Mouse (Mus musculus): ENCODE measurements around the gene Ap3b2.

Gene Ap3b2

GRCm38 (mm10) chr7:81476833-81477232 is 16.9 kb downstream of the Ap3b2 start:
- DNase-seq (ENCODE audit: low read depth): no peak

DNA sequence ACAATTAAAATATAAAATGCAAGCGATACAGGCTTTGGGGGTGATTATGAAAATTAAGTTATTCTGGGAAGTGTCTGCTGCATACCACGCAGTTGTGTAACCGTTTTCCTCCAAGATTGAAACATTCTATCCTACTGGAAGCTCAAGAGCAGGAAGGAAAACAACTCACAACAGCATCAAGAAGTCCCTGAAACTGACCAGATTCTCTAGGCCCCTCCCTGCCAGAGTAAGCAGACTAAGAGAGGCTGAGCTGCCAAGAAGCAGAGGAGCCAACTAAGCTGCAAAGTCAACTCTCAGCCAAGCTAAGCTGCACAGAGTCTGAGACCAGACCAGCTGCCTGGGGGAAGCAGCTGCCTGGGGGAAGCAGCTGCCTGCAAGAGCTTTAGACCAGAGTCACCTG is 18.5 kb downstream of the Ap3b2 start:
- no peak for DNase-seq (ENCODE audit: low read depth)

DNA sequence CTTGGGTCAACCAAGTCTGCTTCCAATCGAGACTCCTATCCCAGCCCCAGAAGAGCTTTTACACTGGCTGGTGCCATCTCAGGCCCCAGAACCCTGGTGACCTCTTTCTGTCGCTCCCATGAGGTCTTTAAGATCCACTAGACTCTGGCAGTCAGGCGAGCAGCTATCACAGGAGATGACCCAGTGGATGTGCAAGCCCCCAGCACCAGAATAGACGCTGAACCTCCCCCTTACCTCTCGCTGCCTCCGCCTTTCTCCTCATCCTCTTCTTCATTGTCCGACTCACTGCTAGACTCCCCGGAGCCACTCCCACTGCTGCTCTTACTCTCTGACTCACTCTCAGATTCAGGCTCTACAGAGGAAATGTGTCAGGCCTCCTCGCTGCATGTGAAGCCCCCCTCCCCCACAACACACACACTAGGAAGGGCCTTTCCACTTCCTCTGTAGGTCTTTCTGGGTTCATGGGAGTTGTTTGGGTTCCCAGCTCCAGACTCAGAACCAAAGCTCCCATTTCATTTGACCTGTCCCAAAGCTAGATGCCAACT is 28.7 kb downstream of the Ap3b2 start:
- no peak for DNase-seq (ENCODE audit: low read depth)

- peak; percentile 26 for DNase-seq (ENCODE audit: low read depth)
These were observed 29.6 kb downstream of the Ap3b2 start for GRCm38 (mm10) chr7:81464116-81464515.

- no peak for DNase-seq (ENCODE audit: low read depth)
These were observed 30.9 kb downstream of the Ap3b2 start for GRCm38 (mm10) chr7:81462815-81463214.

- no peak for DNase-seq (ENCODE audit: low read depth)
These were observed 38.5 kb downstream of the Ap3b2 start, which contains the start of gene Cpeb1 for GRCm38 (mm10) chr7:81455155-81455651. TSS of gene Cpeb1 (minus strand) at chr7:81455465.

- peak; percentile 12 for DNase-seq (ENCODE audit: low read depth)
These were observed 39.2 kb downstream of the Ap3b2 start for GRCm38 (mm10) chr7:81454331-81455039.

GRCm38 (mm10) chr7:81453443-81454274 is 40.1 kb downstream of the Ap3b2 start:
- DNase-seq (ENCODE audit: low read depth): peak; percentile 13

DNA sequence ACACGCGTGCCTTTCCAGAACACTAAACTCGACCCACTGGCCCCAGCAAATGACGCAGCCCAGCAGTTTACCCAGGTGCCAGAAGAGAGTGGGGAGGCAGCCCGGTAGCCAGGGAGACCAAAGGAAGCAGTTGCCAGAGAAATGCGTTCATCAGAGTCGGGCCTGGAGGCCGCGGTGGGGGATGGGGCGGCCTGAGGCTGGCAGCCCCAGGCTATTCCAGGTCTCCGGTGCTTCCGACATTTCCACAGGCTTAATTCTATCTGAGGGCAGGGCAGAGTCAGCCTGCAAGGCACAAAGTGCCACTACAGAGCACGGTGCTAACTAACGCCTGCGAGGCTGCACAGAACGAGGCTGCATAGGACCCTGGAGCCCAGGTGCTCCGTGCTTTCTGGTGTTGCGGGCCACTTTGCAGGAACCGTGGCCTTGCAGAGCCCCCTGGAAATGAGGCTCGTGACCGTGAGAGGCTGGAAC is 40.7 kb downstream of the Ap3b2 start:
- no peak for DNase-seq (ENCODE audit: low read depth)
